Mouse (Mus musculus) kidney, adult 2 months (tissue): ENCODE data around the gene Tspear.

Experiments
- CTCF ChIP-seq: fragments of 200-500 bp; conservative IDR thresholded peaks from 2 replicates; pipeline ENCODE4 v1.5.1; 2011; ENCODE audit warnings: low read depth, mild to moderate bottlenecking, control low read depth, low read length, moderate library complexity, mixed read lengths; ENCODE audit not compliant: insufficient read depth, insufficient read length
- POLR2A ChIP-seq: fragments of 200-500 bp; IDR thresholded peaks from one replicate; pipeline ENCODE4 v1.6.1; 2011; ENCODE audit warnings: low read depth, low read length, control low read depth

- TF ChIP-seq CTCF (no peak), POLR2A (no peak)
Observed at GRCm38 (mm10) chr10:77706326-77706725, 20.0 kb downstream of the Tspear start, which contains the start of gene Gm10272.
